Mouse (Mus musculus) midbrain, embryonic 14.5 days (tissue): Measurements from ENCODE around the gene Paqr7. TPM values are rescaled to one million over a fixed set of nuclear protein-coding genes. Genes with fewer than 3 reads are reported as not detected.

ENCODE experiments used
- ATAC-seq: fragments of 200-750 bp; cut with Nextera tagmentation; 2 replicates; pipeline ENCODE4 v1.8.0; 2017; ENCODE audit warnings: moderate number of reproducible peaks, moderate library complexity; ENCODE audit not compliant: low FRiP score, low TSS enrichment
- DNase-seq: peaks from one replicate; pipeline ENCODE4 v3.0.0-alpha.2; 2015
- H3K27ac ChIP-seq: fragments of 300-500 bp; sonication (generic); replicated peaks from 2 replicates; pipeline ENCODE4 v1.5.1; 2014; ENCODE audit warnings: mild to moderate bottlenecking, low read depth, low read length, moderate library complexity
- H3K27me3 ChIP-seq: fragments of 300-500 bp; sonication (generic); 2 replicates; pipeline ENCODE4 v1.6.1; 2014; ENCODE audit warnings: low read length, control low read depth, mixed read lengths; ENCODE audit not compliant: control insufficient read depth, insufficient read depth
- H3K36me3 ChIP-seq: fragments of 300-500 bp; sonication (generic); 2 replicates; pipeline ENCODE4 v1.6.1; 2014; ENCODE audit warnings: low read length, control low read depth; ENCODE audit not compliant: control insufficient read depth, insufficient read depth
- H3K4me1 ChIP-seq: fragments of 300-500 bp; sonication (generic); 2 replicates; pipeline ENCODE4 v1.6.1; 2014; ENCODE audit warnings: mild to moderate bottlenecking, antibody characterized with exemption, low read length, control low read depth; ENCODE audit not compliant: control insufficient read depth, insufficient read depth
- H3K4me2 ChIP-seq: fragments of 300-500 bp; sonication (generic); 2 replicates; pipeline ENCODE4 v1.6.1; 2014; ENCODE audit warnings: mild to moderate bottlenecking, low read length, moderate library complexity
- H3K4me3 ChIP-seq: fragments of 300-500 bp; sonication (generic); replicated peaks from 2 replicates; pipeline ENCODE4 v1.5.1; 2014; ENCODE audit warnings: low read depth, low read length
- H3K9ac ChIP-seq: fragments of 300-500 bp; sonication (generic); replicated peaks from 2 replicates; pipeline ENCODE4 v1.6.1; 2014; ENCODE audit warnings: mild to moderate bottlenecking, low read length, moderate library complexity
- H3K9me3 ChIP-seq: fragments of 300-500 bp; sonication (generic); 2 replicates; pipeline ENCODE4 v1.6.1; 2016; ENCODE audit warnings: low read length, control low read depth, mixed read lengths; ENCODE audit not compliant: control insufficient read depth
- WGBS: fragments of 180-500 bp; shearing (Covaris S2); extraction: QIAGEN DNeasy Blood & Tissue Kit; methylation state at CpG from one replicate; pipeline ENCODE4 v1.1.7; 2014; 5-methylcytosine and 5-hydroxymethylcytosine counted together
- polyA plus RNA-seq: library from polyadenylated mRNA; unstranded; fragments of >200 nt; fragmentation: Nextera tagmentation; extraction: Ambion mirVana; gene quantifications from 2 replicates; pipeline ENCODE4 v1.2.1, GENCODE M21; 2014

The Paqr7 gene
- polyA plus RNA-seq, 1 experiment from 2014 or later, result 6.6 TPM

DNA sequence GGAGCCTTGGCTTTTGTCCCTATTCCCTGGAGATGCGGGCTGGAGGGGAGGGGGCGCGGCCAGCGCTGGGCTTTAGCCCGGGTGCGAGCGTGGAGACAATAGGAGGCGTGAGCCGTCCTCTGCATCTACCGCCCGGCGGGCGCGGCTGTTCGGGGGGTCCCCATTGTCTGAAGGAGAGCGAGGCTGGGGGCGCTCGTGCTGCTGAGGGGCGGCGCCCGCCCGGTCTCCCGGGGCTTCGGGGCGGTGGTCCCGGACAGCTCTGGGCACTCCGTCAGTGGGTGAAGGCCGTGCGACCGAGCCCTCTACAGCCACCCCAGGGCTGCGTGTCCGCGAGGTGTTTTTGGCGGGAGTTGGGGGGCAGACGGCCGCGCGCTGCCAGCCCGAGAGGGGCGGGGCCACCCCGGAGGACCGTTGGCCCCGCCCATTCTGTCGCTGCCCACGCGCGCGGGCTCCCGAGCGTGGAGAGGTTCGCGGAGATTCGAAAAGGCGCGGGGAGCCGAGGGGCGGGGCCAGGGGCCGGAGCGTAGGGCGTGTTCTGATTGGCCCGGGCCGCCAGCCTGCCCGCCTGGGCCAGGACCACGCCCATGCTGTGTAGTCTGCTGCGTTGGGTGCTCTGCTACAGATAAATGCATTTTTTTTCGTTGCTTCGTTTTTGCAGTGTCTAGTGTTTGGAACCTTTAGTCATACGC, 27.8 kb upstream of the Paqr7 start:
- DNase-seq (peak; percentile 98), ATAC-seq (peak; percentile 87)
- peak overlapping the region; percentile 88 for H3K4me2 ChIP-seq
- peaks cover 27% of the 10 kb centered on the region for H3K36me3 ChIP-seq
- peaks cover 49% of the 10 kb centered on the region for H3K4me1 ChIP-seq
- peak overlapping the region; percentile 72 for H3K4me3 ChIP-seq
- no peaks in the 10 kb centered on the region for H3K27me3 ChIP-seq
- H3K27ac ChIP-seq, result peak overlapping the region; percentile 94
- peak overlapping the region; percentile 91 for H3K9ac ChIP-seq
- under 1% methylated on average over 66 of the region's 68 CpGs for WGBS
- no peaks in the 10 kb centered on the region for H3K9me3 ChIP-seq

DNA sequence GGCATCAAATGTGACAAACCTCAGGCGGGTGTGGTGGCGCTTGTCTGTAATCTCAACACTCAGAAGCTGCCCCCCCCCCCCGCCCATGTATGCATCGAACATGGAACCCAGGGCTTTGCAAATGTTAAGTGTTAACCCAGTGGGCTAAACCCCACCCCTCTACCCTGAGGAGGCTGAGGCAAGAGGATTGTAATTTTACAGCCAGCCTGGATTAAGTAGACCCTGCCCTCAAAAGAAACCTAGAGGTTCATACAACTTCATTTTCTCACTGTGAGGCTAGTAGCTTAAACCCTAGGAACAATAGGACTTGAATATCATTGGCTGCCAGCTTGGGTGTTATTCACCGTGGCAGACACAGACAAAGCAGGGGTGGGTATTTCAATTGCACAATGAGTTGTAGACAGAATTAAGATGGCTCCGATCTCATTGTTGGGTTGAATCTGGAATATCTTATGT, 27.1 kb upstream of the Paqr7 start:
- under 1% methylated on average over 6 of the region's 6 CpGs for WGBS
- no peaks in the 10 kb centered on the region for H3K9me3 ChIP-seq
- DNase-seq (peak; percentile 81), ATAC-seq (peak; percentile 32; the same call in 1 of the 2 replicates)
- no peaks in the 10 kb centered on the region for H3K27me3 ChIP-seq
- H3K27ac ChIP-seq, result peak overlapping the region; percentile 94
- H3K4me2 ChIP-seq, result peak overlapping the region; percentile 88
- peaks cover 54% of the 10 kb centered on the region for H3K4me1 ChIP-seq
- H3K9ac ChIP-seq, result peak overlapping the region; percentile 91
- H3K4me3 ChIP-seq, result peak overlapping the region; percentile 72
- peaks cover 34% of the 10 kb centered on the region for H3K36me3 ChIP-seq

- WGBS, result 22% methylated on average over 3 of the region's 3 CpGs
- peak overlapping the region; percentile 91 for H3K9ac ChIP-seq
- no peaks in the 10 kb centered on the region for H3K27me3 ChIP-seq
- peak overlapping the region; percentile 88 for H3K4me2 ChIP-seq
- H3K4me1 ChIP-seq, result peaks cover 57% of the 10 kb centered on the region
- H3K36me3 ChIP-seq, result peaks cover 40% of the 10 kb centered on the region
- DNase-seq, result peak; percentile 68
- ATAC-seq, result no peak
- H3K9me3 ChIP-seq, result no peaks in the 10 kb centered on the region
- peak overlapping the region; percentile 72 for H3K4me3 ChIP-seq
- H3K27ac ChIP-seq, result peak overlapping the region; percentile 94
Observed at GRCm38 (mm10) chr4:134469985-134470384, 26.5 kb upstream of the Paqr7 start.

DNA sequence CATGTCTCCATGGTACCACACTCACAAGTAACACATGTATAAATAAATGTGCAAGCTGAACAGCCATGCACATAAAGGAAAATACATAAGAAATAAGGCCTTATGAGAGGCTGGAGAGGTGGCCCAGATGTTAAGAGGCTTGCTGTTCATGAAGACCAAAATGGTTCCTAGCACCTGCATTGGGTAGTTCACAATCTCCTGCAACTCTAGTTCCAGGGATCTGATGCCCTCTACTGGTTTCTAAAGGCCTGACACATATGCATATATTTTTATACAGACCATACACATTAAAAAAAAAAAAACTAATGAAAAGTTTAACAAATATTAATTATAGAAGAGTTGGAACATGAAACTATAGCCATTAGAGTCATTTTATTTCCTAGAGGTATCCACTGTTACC, 25.0 kb upstream of the Paqr7 start:
- DNase-seq, result peak; percentile 59
- peak overlapping the region; percentile 72 for H3K4me3 ChIP-seq

DNA sequence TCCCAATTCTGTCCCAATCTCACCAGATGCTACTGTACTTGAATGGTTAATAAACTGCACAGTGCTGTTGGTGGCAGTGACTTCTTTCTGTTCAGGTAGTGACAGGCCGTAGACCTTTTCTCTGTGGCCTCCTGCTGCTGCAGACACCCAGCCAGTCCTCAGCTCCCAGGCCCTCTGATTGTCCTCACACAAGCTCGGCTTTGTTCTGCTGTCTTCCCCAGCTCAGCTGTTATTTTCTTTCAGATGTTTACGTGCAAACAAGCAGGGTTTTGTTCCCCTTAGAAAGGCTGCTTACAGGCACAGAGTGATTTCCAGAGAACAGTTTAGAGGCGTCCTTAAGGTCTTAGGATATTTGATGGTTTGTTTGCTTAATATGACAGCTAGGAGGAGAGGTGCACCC, 22.7 kb upstream of the Paqr7 start:
- ATAC-seq (no peak), DNase-seq (no peak)
- Histone ChIP-seq H3K4me1 (peaks cover 35% of the 10 kb centered on the region), H3K4me3 (no peak overlapping the region), H3K36me3 (peaks cover 66% of the 10 kb centered on the region), H3K27ac (peak overlapping the region; percentile 67), H3K4me2 (peak overlapping the region; percentile 6), H3K27me3 (no peaks in the 10 kb centered on the region), H3K9me3 (no peaks in the 10 kb centered on the region), H3K9ac (no peak overlapping the region)
- WGBS, result 56% methylated on average over 4 of the region's 4 CpGs

More for the DNA sequence above, 25.0 kb upstream of the Paqr7 start:
- Histone ChIP-seq H3K9me3 (no peaks in the 10 kb centered on the region), H3K27ac (peak overlapping the region; percentile 74), H3K36me3 (peaks cover 55% of the 10 kb centered on the region), H3K27me3 (no peaks in the 10 kb centered on the region), H3K9ac (peak overlapping the region; percentile 65; the same call in 1 of the 2 replicates), H3K4me2 (peak overlapping the region; percentile 88), H3K4me1 (peaks cover 43% of the 10 kb centered on the region)
- ATAC-seq, result no peak

GRCm38 (mm10) chr4:134474240-134474639, 22.3 kb upstream of the Paqr7 start:
- DNase-seq, result peak; percentile 55
- Histone ChIP-seq H3K4me1 (peaks cover 35% of the 10 kb centered on the region), H3K4me2 (peak overlapping the region; percentile 6)

GRCm38 (mm10) chr4:134476899-134477298, 19.6 kb upstream of the Paqr7 start:
- WGBS, result 89% methylated on average over 8 of the region's 8 CpGs
- peaks cover 54% of the 10 kb centered on the region for H3K36me3 ChIP-seq
- H3K27ac ChIP-seq, result peak overlapping the region; percentile 57

More at GRCm38 (mm10) chr4:134474240-134474639, 22.3 kb upstream of the Paqr7 start:
- 0 out of 2 replicates have a peak overlapping the region, but pooled peaks have one; percentile 7 for H3K9ac ChIP-seq
- H3K27ac ChIP-seq, result peak overlapping the region; percentile 67
- no peak for ATAC-seq
- no peak overlapping the region for H3K4me3 ChIP-seq
- H3K27me3 ChIP-seq, result no peaks in the 10 kb centered on the region
- WGBS, result 32% methylated on average over 8 of the region's 8 CpGs
- peaks cover 66% of the 10 kb centered on the region for H3K36me3 ChIP-seq
- no peaks in the 10 kb centered on the region for H3K9me3 ChIP-seq

GRCm38 (mm10) chr4:134478031-134478430, 18.5 kb upstream of the Paqr7 start:
- H3K36me3 ChIP-seq, result peaks cover 42% of the 10 kb centered on the region
- no peaks in the 10 kb centered on the region for H3K27me3 ChIP-seq
- WGBS, result 5% methylated on average over 9 of the region's 9 CpGs
- no peak overlapping the region for H3K4me2 ChIP-seq
- DNase-seq (peak; percentile 93), ATAC-seq (peak; percentile 70)
- no peak overlapping the region for H3K9ac ChIP-seq
- H3K27ac ChIP-seq, result peak overlapping the region; percentile 57
- H3K9me3 ChIP-seq, result no peaks in the 10 kb centered on the region
- peaks cover 14% of the 10 kb centered on the region for H3K4me1 ChIP-seq
- H3K4me3 ChIP-seq, result no peak overlapping the region

More at GRCm38 (mm10) chr4:134476899-134477298, 19.6 kb upstream of the Paqr7 start:
- H3K4me2 ChIP-seq, result no peak overlapping the region
- H3K9me3 ChIP-seq, result no peaks in the 10 kb centered on the region
- no peak overlapping the region for H3K9ac ChIP-seq
- H3K4me3 ChIP-seq, result no peak overlapping the region
- H3K27me3 ChIP-seq, result no peaks in the 10 kb centered on the region
- ATAC-seq (no peak), DNase-seq (no peak)
- H3K4me1 ChIP-seq, result peaks cover 26% of the 10 kb centered on the region

GRCm38 (mm10) chr4:134479839-134480238, 16.7 kb upstream of the Paqr7 start:
- Histone ChIP-seq H3K4me1 (peaks cover 4% of the 10 kb centered on the region), H3K9ac (no peak overlapping the region), H3K27ac (no peak overlapping the region), H3K36me3 (peaks cover 27% of the 10 kb centered on the region), H3K4me3 (no peak overlapping the region), H3K9me3 (no peaks in the 10 kb centered on the region), H3K4me2 (no peak overlapping the region), H3K27me3 (no peaks in the 10 kb centered on the region)
- 86% methylated on average over 4 of the region's 4 CpGs for WGBS
- ATAC-seq (no peak), DNase-seq (no peak)
